Comparison of ENCODE assay signal across 9 mouse cellular contexts in the genomic region with DNA sequence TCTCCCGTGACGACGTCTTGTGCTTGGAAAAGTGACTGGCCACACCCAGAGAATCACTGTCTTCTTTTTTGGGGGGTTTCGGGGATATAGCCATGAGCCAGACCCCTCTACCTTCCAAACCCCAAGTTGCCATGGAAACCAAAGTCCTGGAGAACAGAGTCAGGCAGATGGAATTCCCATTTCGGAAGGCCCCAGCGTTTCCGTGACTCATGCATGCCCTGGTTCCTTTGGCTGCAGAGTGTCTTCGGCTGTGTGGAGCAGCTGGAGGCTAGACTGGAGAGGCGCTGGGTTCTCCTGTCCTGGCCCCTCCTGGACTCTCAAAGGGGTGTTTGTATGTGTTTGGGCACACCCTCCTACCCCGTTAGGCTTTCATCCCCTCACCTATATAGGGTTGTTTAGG.
DNase-seq lines count a peak whose midpoint lies in the region; ATAC-seq and TF ChIP-seq lines count a peak whose summit lies in the region.
"Had no signal": no experiment of that assay in that cellular context is flagged by ENCODE, and none has a peak within 500 bp of the region (broad histone marks: within the 10 kb centered on the region; RNA-seq: fewer than 3 reads in every experiment).

No protein-coding gene starts in this region.

- TF ChIP-seq CTCF in liver, postnatal 0 days (IDR thresholded peaks at IDR 0.05; ENCODE audit: low read depth) = no peak

- H3K4me2 ChIP-seq in embryonic facial prominence, embryonic 14.5 days (ENCODE audit: low read depth, low read length) = no peak overlapping the region
- no peak overlapping the region for H3K4me2 ChIP-seq in limb, embryonic 15.5 days
- H3K4me2 ChIP-seq in liver, postnatal 0 days (ENCODE audit: low read depth, low read length) = no peak overlapping the region
- H3K4me2 ChIP-seq: hindbrain, embryonic 15.5 days had no signal

- peaks cover 43% of the 10 kb centered on the region for H3K36me3 ChIP-seq in embryonic facial prominence, embryonic 14.5 days (ENCODE audit: control insufficient read depth, insufficient read depth, low read length)
- H3K36me3 ChIP-seq in limb, embryonic 15.5 days = peaks cover 29% of the 10 kb centered on the region
- H3K36me3 ChIP-seq in liver, postnatal 0 days (replicated peaks; ENCODE audit: insufficient read depth, low read length) = peaks cover 5% of the 10 kb centered on the region; the same call in 1 of the 2 replicates

- H3K4me3 ChIP-seq in embryonic facial prominence, embryonic 14.5 days (ENCODE audit: low read depth, low read length) = no peak overlapping the region
- H3K4me3 ChIP-seq in limb, embryonic 15.5 days = no peak overlapping the region
- H3K4me3 ChIP-seq in liver, postnatal 0 days (ENCODE audit: low read depth, low read length) = no peak overlapping the region
- H3K4me3 ChIP-seq: hindbrain, embryonic 15.5 days had no signal

- H3K9ac ChIP-seq in embryonic facial prominence, embryonic 14.5 days (ENCODE audit: low read depth, low read length) = 0 out of 2 replicates have a peak overlapping the region, but pooled peaks have one; percentile 10
- H3K9ac ChIP-seq in limb, embryonic 15.5 days = no peak overlapping the region
- no peak overlapping the region for H3K9ac ChIP-seq in liver, postnatal 0 days (replicated peaks)
- H3K9ac ChIP-seq: hindbrain, embryonic 15.5 days had no signal

- H3K27me3 ChIP-seq in embryonic facial prominence, embryonic 14.5 days (replicated peaks; ENCODE audit: control insufficient read depth, insufficient read depth, low read length) = no peaks in the 10 kb centered on the region
- no peaks in the 10 kb centered on the region for H3K27me3 ChIP-seq in limb, embryonic 15.5 days
- no peaks in the 10 kb centered on the region for H3K27me3 ChIP-seq in liver, postnatal 0 days (ENCODE audit: insufficient read depth, low read length)
- H3K27me3 ChIP-seq: hindbrain, embryonic 15.5 days had no signal

- no peaks in the 10 kb centered on the region for H3K9me3 ChIP-seq in embryonic facial prominence, embryonic 14.5 days (ENCODE audit: control insufficient read depth, low read length)
- no peaks in the 10 kb centered on the region for H3K9me3 ChIP-seq in limb, embryonic 15.5 days
- no peaks in the 10 kb centered on the region for H3K9me3 ChIP-seq in liver, postnatal 0 days (ENCODE audit: low read length)
- H3K9me3 ChIP-seq: hindbrain, embryonic 15.5 days had no signal

- H3K27ac ChIP-seq in embryonic facial prominence, embryonic 14.5 days (replicated peaks; ENCODE audit: low read depth, low read length) = peak overlapping the region; percentile 59
- H3K27ac ChIP-seq in limb, embryonic 15.5 days = peak overlapping the region; percentile 81
- no peak overlapping the region for H3K27ac ChIP-seq in liver, postnatal 0 days (ENCODE audit: low read depth)
- H3K27ac ChIP-seq: hindbrain, embryonic 15.5 days had no signal

- no peak for DNase-seq in frontal cortex, postnatal 25 days (ENCODE audit: low spot score in 2 of 2)
- DNase-seq in kidney, postnatal 10 days = peak; percentile 39
- no peak for DNase-seq in kidney, postnatal 14 days
- DNase-seq in embryonic facial prominence, embryonic 14.5 days (ENCODE audit: low spot score) = peak; percentile 75
- DNase-seq in liver, postnatal 0 days = no peak
- DNase-seq in testis, postnatal 10 days (ENCODE audit: low spot score) = no peak

- ATAC-seq in frontal cortex, adult (ENCODE audit: low TSS enrichment) = peak; percentile 74
- peak; percentile 51 for ATAC-seq in embryonic facial prominence, embryonic 14.5 days (ENCODE audit: low read depth)
- peak; percentile 63; the same call in 1 of the 2 replicates for ATAC-seq in limb, embryonic 15.5 days (ENCODE audit: insufficient number of reproducible peaks, low FRiP score, low TSS enrichment, low read depth)
- ATAC-seq in liver, postnatal 0 days = no peak

- 63% methylated on average over 10 of the region's 10 CpGs for WGBS in embryonic facial prominence, embryonic 14.5 days
- WGBS in limb, embryonic 15.5 days = 44% methylated on average over 10 of the region's 10 CpGs
- 79% methylated on average over 10 of the region's 10 CpGs for WGBS in liver, postnatal 0 days (ENCODE audit: insufficient replicate concordance)

- peaks cover 33% of the 10 kb centered on the region for H3K4me1 ChIP-seq in embryonic facial prominence, embryonic 14.5 days (ENCODE audit: control insufficient read depth, insufficient read depth, low read length)
- peaks cover 54% of the 10 kb centered on the region for H3K4me1 ChIP-seq in limb, embryonic 15.5 days
- no peaks in the 10 kb centered on the region; the same call in 1 of the 2 replicates for H3K4me1 ChIP-seq in liver, postnatal 0 days (ENCODE audit: insufficient read depth)

- TF ChIP-seq EP300 in liver, postnatal 0 days (IDR thresholded peaks at IDR 0.05; ENCODE audit: low read depth) = no peak

Comparison
In these comparisons a context has a peak if more than half of its experiments do, and no peak if none do; other contexts are left out.
1. DNase-seq: peak in kidney, postnatal 10 days (single experiment) and embryonic facial prominence, embryonic 14.5 days (single experiment); none in frontal cortex, postnatal 25 days (0 of 2), kidney, postnatal 14 days (single experiment), liver, postnatal 0 days (single experiment) and testis, postnatal 10 days (single experiment).